Mouse (Mus musculus) layer of hippocampus, adult 11-12 months (tissue): ENCODE results near the gene 1700020L24Rik.

Source experiments
- DNase-seq: peaks from one replicate; pipeline ENCODE4 v3.0.0; 2022; ENCODE audit warnings: low spot score

1700020L24Rik gene

DNA sequence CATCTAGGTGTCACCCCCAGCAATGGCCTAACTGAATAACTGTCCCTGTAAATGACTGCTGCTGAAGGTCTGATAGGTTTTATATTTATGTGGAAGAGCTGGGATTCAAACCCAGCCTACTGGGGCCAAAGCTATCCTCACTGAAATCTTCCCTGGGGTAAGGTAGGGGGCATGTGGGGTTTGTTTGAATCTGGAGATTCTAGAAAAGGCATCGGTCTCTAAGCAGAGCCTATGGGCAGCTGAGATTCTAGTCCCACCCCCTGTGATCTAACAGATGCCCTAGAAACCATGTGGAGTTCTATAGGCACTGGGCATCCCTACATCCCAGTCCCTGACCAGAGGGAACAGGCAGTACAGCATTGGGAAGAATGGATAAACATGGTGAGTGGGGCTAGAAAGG is at the start of gene 1700020L24Rik:
1700020L24Rik (plus strand) TSS at position 301 of the 400 bp plus-strand sequence.
- no peak for DNase-seq

GRCm38 (mm10) chr11:83393062-83393461 is 44.4 kb upstream of the 1700020L24Rik start:
- no peak for DNase-seq

DNA sequence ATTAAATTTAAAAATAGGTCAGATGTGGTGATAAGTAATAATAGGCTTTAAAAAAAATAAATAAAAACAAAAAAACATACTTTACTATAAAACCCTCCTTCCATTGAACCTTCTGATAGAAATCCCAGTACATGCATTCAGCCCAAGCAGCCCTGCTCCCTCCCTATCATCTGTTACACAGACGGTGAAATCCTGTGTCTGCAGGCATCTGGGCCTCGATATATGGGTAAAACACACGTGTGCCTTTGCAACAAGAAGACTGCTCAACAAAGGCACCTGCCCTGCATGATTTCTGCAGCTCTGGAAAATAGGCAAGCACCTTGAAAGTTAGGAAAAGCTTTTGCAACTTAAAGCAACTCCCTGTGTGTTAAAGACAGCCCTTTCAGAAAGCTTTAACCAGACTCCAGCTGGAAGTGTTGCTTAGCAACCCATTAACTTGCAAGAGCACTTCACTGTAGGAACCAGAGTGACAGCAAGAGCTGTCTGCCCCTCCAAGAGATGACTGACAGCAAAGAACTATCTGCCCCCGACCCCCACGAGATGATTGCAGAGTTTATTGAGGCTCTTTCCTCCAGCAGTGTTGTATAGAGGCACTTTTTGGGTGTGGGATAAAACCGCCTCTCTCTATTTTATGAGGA is 42.6 kb upstream of the 1700020L24Rik start:
- DNase-seq = no peak

DNA sequence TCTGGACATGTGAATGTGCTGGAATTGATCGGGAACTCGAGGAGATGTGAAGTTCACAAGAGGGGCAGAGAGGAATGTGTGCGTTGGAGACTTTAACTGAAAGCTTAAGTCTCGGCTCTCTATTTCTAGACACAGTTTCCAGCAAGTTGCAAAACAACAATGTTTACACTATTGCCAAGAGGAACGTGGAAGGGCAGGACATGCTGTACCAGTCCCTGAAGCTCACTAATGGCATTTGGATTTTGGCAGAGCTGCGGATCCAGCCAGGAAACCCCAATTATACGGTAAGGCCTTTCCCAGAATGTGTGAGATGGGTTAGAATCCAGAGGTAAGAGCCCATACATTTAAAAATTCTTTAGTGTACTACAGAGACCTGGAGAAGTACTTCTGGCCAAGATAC is 39.9 kb upstream of the 1700020L24Rik start:
- no peak for DNase-seq

DNA sequence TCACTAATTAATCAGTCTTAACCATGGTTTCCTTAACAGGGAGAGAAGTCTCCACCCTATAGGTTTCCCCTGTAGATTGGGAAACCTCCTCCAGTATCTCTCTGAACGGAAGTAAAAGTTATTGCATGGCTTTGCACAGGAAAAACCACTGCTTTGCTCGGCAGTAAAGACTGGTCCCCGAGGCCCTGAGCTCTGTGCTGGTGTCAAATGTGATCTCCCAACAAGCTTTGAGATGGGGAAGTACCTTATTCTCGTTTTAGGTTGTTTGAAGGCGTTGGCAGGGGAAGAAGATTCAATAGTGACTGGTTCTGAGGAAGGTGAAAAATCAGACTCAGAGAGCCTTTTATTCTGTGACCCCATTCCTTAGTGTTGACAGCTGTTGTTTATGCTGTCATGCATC is 38.8 kb upstream of the 1700020L24Rik start:
- no peak for DNase-seq

DNA sequence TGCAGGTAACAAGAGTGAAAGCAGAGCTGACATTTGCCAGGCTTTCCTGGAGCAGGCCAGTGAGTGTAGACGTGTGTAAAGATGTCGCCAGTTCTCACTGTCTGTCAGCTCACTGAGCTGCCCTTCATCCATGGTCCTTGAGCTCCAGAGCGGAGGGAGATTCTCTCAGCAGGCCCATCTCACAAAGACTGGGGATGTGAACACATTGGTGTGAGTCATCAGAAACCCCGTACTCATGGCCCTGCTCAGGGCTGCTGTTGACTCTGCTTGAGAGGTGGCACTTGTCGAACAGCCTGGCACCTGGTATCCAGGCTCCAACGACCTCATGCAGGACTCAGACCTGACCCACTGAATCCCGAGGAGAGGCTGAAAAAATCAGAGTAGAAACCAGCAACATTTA is 33.7 kb upstream of the 1700020L24Rik start:
- DNase-seq = no peak

GRCm38 (mm10) chr11:83406391-83406790 is 31.1 kb upstream of the 1700020L24Rik start:
- no peak for DNase-seq

DNA sequence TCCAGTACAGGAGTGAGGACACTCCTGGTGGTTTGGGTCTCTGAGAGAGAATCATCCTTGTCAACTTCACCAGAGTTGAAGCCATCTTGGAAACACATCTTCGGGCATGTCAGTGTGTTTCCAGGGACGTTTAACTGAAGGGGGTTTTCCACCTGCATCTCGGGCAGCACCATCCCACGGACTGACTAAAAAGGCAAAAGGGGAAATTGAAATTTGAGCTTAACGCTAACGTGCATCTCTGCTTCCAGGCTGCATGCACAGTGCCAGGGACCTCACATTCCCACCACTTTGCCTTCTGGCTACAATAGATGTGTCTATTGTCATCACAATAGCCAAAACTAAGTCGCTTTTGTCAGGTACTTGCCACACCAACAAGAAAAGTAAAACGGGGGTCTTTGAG is 29.2 kb upstream of the 1700020L24Rik start:
- no peak for DNase-seq

- no peak for DNase-seq
Observed at GRCm38 (mm10) chr11:83409087-83409754, 28.3 kb upstream of the 1700020L24Rik start, which contains the start of gene Rasl10b. TSS of gene Rasl10b (plus strand) at chr11:83409137.

DNA sequence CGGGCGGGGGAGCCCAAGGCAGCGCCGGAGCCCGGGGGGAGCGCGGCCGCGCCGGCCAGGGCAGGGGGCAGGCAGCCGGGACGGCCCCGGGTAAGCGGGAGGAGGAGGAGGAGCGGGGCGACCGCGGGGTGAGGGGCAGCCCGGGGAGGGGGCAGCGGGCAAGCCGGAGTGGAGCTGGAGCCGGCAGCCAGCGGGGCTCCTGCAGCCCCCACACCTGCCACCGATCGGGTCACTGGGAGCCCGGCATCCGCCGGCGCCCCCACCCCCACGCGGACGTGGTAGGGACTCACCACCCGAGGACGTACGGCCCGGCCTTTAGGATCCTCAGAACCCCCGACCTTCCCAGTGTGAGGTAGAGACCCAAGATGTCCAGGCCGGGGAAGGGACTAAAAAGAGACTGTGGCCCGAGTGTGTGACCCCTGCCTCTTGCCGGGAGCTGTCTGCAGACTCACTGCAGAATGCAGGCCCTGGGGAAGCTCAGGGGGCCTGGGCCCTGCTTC is 27.6 kb upstream of the 1700020L24Rik start:
- no peak for DNase-seq

DNA sequence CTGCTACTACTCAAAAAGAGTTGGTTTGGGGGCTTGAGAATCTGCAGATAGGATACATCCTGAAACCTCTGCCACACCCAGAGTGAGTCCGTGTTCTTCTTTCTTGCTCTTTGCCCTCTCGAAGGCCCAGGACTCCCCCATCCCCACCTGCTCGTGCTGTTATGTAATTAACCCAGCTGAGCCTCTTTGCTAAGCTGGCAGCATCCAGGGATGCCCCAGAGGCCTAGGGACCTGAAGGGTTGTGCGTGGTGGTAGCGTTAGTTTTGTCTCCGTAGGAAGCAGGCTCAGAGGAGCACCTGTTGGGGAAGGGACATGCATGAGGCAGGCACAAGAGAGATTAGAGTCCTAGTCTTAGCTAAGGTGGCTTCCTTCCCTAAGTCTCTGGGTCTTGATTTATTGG is 27.0 kb upstream of the 1700020L24Rik start:
- no peak for DNase-seq

- DNase-seq = no peak
Observed at GRCm38 (mm10) chr11:83417080-83417479, 20.4 kb upstream of the 1700020L24Rik start.

GRCm38 (mm10) chr11:83417708-83418107 is 19.8 kb upstream of the 1700020L24Rik start:
- DNase-seq = no peak

DNA sequence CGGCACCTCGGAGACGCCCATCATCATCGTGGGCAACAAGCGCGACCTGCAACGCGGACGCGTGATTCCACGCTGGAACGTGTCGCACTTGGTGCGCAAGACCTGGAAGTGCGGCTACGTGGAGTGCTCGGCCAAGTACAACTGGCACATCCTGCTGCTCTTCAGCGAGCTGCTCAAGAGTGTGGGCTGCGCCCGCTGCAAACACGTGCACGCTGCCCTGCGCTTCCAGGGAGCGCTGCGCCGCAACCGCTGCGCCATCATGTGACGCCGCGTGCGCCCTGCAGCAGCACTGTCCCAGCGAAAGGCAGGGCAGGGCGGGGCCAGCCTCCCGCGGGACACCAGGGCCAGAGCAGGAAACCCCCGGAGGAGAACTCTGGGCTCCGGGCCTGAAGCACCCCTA is 18.9 kb upstream of the 1700020L24Rik start:
- DNase-seq = peak; percentile 70

DNA sequence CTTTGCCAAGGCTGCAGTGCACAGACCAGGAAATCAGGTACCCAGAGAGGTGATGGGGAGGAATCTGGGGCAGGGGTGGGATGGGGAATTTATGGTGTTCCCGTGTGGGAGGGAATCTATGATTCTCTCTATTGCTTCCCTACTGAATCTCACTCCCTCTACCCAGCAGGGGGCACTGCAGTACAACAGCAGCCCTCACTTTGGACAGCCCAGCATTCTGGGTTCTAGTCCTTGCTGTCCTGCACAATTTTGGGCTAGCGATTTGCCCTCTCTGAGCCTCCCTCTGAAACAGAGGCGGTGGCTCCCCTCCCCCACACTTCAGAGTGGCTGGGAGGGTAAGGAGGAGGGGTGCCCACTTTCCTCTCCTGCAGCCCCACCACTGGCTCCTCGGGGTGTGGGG is 17.1 kb upstream of the 1700020L24Rik start:
- DNase-seq = no peak

GRCm38 (mm10) chr11:83421305-83421704 is 16.2 kb upstream of the 1700020L24Rik start:
- no peak for DNase-seq

DNA sequence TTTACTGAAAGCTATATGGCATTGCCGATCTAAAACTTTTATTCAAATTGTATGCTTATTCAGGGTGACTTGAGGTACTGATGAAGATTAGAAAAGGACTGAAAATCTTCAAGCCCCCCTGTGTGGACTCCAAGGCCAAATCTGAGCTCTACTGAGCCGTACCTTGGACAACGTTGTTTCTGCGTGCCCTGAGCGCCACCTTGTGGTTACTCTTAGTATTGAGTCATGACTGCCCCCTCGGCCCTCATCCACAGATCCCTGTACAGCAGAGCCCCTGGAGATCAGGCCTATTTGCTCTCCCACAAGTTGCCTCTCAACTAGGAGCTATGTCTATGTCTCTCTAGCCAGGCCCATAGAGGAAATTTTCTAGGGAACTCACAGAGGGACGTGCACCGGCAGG is 12.8 kb upstream of the 1700020L24Rik start:
- peak; percentile 86 for DNase-seq

- no peak for DNase-seq
Observed at GRCm38 (mm10) chr11:83426964-83427363, 10.5 kb upstream of the 1700020L24Rik start.

- no peak for DNase-seq
Observed at GRCm38 (mm10) chr11:83429355-83429754, 8.1 kb upstream of the 1700020L24Rik start, which contains the start of gene Gas2l2. TSS of gene Gas2l2 (minus strand) at chr11:83429455.

- DNase-seq = no peak
Observed at GRCm38 (mm10) chr11:83432533-83432932, 4.9 kb upstream of the 1700020L24Rik start.

- DNase-seq = no peak
Observed at GRCm38 (mm10) chr11:83439426-83440060, 2.1 kb downstream of the 1700020L24Rik start.

DNA sequence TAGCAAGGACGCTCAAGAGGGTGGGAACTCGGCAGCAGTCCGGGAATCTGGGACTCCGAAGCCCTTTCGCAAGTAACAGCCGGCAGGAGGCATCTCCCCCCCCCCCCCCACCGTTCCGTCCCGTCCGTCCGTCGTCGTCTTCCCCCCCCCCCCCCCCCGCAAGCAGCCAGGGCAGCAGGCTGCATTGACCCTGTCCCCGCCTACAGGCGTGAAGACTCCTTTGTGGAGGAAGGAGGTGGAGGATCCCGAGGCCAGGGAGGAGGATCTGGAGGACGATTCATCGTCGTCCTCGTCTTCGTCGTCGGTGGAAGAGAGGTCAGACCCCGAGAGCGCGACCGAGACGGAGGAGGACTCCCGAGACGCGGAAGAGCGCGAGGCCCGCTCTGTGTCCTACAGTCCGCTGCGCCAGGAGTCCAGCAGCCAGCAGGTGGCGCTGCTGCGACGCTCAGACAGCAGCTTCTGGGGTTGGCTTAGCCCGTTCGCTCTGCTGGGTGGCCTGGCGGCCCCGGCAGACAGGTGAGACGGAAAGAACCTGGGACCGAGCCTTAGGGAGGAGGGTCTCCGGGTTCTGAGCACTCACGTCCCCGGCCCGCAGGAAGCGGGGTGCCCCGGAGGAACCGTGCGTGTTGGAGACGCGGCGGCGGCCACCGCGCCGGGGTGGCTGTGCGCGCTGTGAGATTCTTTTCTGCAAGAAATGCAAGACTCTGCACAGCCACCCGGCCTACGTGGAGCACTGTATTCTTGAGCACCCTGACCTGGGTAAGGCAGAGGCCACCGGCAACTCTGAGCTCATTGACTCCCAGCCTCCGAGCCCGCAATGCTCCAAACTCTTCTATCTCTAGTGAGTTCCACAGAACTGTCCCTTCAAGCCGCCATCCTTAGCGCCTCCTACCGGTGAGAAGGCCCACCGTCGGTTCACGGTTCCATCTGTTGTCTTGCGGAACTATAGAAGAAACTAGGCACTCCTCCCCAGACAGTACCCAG is 2.9 kb downstream of the 1700020L24Rik start:
- DNase-seq = peak; percentile 92
